Mouse (Mus musculus): Measurements from ENCODE around the gene Kctd15.

DNA sequence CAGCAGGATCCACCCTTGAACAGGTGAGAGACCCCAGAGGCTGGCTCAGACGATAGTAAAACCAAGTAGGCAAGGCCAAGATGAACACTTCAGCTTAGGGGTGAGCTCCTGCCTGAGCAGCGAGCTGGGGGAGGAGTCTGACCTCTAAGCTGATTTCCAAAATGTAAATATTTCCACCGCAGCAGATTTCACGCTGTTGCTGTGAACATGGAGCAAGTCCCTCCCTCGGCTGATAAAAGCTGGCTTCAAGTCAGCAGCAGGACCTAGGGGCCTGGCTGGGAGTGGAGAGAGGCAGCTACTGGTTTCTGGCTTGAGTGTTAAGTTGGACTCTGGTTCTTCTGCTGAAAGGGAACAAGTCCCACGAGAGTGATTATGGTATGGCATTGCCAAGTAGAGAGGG lies 32.5 kb upstream of the Kctd15 start:
- TF ChIP-seq CTCF (IDR thresholded peaks at IDR 0.05; ENCODE audit: control insufficient read depth, insufficient read depth, insufficient read length) (no peak), MYOD1 (IDR thresholded peaks at IDR 0.05; ENCODE audit: control insufficient read depth, insufficient read length, low read depth) (no peak), CEBPB (IDR thresholded peaks at IDR 0.05; ENCODE audit: low read depth) (no peak)

All from C2C12 (cell line).